Mouse (Mus musculus): ENCODE results near the gene Soat2. TPM values are rescaled to one million over a fixed set of nuclear protein-coding genes. Genes with fewer than 3 reads are reported as not detected.
A peak's percentile ranks its signal among the peaks of the same experiment; 100 is the strongest.
"Not testable (repeated sequence)": the region's sequence is repeated elsewhere in the genome, so short reads cannot be mapped to it uniquely, and the experiment has no call there.

Soat2 gene
- total RNA-seq, 2 experiments from 2014 or later: 0.15 to 0.97 TPM

- no peak for ATAC-seq (replicated peaks; ENCODE audit: poor library complexity, severe bottlenecking)
Observed at GRCm38 (mm10) chr15:102144726-102145125, 5.6 kb upstream of the Soat2 start.

GRCm38 (mm10) chr15:102145330-102145729 is 5.0 kb upstream of the Soat2 start:
- ATAC-seq (replicated peaks; ENCODE audit: poor library complexity, severe bottlenecking): no peak

DNA sequence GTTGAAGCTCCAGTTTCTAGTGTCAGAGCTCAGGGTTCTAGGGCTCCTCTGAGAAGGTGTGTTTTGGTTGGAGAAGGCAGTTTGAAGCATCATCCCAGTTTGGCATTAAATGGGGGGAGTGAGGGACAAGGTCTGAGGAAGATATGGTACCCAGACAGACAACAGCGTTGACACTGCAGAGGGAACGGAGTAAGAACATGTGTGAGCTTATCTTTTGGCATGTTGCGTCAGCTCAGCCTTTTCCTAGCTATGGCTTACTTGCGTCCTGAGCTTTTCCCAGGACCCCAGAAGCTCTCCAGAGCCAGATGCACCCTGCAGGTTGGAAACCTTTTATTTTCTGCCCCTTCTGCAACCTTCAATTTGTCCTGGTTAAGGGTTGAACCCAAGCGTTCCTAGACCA is 4.2 kb upstream of the Soat2 start:
- no peak for ATAC-seq (replicated peaks; ENCODE audit: poor library complexity, severe bottlenecking)

DNA sequence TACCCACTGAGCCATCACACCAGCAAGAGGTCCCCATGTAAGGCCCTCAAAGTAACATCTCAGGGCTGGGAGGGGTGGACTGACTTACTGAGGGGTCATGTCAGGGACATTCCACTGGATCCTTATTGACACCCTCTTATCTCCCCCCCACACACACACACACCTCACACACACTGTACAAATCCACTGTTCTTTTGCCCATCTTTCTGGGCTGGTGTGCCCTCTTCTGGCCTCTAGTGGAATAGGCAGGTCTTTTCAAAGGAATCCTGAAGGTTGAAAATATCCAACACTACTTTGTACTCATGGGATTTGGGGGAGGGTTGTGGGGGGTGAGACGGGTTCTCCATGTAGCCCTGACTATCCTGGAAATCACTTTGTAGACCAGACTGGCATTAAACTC is 3.4 kb upstream of the Soat2 start:
- no peak for ATAC-seq (replicated peaks; ENCODE audit: poor library complexity, severe bottlenecking)

GRCm38 (mm10) chr15:102147674-102148402 is 2.5 kb upstream of the Soat2 start:
- 0 out of 2 replicates have a peak, but pooled peaks have one; percentile 9 for ATAC-seq (replicated peaks; ENCODE audit: poor library complexity, severe bottlenecking)

DNA sequence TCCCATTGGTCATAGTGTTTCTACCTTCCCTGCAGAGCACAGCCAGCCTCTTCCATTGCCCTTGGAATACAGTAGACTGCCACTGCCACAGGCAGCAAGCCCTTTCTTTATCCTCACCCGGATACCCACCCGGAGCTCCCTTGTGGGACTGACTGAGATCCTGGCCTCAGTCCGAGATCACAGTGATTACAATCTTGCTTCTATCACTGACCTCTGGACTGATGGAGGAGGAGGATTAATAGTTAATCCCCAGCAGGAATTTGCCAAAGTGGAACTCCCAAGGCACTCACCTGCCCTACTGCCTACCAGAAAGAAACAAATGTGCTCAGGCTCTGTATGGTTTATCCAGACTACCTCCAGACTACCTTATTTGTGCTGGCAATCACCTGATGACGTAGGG is 765 bp upstream of the Soat2 start:
- ATAC-seq (replicated peaks; ENCODE audit: poor library complexity, severe bottlenecking): no peak

DNA sequence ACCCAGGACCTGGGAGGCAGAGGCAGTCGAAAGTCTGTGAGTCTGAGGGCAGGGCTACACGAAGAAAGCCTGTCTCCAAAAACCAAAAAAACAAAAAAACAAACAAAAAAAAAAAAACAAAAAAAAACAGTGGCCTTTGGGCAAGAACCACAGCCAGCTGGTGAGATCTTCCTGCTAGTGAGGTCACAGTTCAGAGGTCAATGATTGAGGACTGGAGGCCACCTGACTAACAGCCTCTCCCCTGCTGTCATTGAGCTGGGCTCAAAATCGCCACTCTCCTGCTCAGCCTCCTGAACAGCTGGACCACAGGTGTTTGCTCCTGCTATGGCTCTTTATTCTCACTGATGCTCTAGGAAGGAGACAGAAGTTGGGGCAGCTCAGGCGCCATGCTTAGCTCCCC is 2.3 kb downstream of the Soat2 start:
- ATAC-seq (replicated peaks; ENCODE audit: poor library complexity, severe bottlenecking): no peak

DNA sequence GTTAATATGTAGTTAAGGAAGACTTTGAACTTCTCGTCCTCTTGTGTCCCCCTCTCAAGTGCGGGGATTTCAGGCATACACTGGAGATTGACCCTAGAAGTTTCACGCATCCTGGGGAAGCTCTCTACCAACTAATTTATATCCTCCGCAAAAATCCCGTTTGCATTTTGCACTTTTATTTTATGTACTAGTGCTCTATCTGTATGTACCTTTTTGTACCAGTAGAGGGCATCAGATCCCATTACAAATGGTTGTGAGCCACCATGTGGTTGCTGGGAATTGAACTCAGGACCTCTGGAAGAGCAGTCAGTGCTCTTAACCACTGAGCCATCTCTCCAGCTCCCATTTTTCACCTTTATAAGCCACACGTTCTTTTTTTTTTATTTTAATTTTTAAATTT is 4.7 kb downstream of the Soat2 start:
- ATAC-seq (replicated peaks; ENCODE audit: poor library complexity, severe bottlenecking): not testable (repeated sequence)

DNA sequence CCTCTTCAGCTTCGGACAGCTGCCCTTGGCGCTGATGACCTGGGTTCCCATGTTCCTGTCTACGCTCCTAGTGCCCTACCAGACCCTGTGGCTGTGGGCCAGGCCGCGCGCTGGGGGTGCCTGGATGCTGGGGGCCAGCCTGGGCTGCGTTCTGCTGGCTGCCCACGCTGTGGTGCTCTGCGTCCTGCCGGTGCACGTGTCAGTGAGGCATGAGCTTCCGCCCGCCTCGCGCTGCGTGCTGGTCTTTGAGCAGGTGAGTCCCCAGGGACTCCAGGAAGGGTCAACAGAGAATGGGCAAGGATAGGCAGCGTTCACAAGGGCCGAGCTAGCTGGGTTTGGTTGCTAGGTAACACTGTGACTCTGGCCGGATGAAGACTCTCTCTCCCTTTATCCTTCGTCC is 6.5 kb downstream of the Soat2 start:
- no peak for ATAC-seq (replicated peaks; ENCODE audit: poor library complexity, severe bottlenecking)

- ATAC-seq (replicated peaks; ENCODE audit: poor library complexity, severe bottlenecking): peak; percentile 26
Observed at GRCm38 (mm10) chr15:102160415-102161060, 10.2 kb downstream of the Soat2 start.

- ATAC-seq (replicated peaks; ENCODE audit: poor library complexity, severe bottlenecking): no peak
Observed at GRCm38 (mm10) chr15:102163900-102164693, 13.8 kb downstream of the Soat2 start.

- peak; percentile 83 for ATAC-seq (replicated peaks; ENCODE audit: poor library complexity, severe bottlenecking)
Observed at GRCm38 (mm10) chr15:102165468-102166100, 15.3 kb downstream of the Soat2 start.

DNA sequence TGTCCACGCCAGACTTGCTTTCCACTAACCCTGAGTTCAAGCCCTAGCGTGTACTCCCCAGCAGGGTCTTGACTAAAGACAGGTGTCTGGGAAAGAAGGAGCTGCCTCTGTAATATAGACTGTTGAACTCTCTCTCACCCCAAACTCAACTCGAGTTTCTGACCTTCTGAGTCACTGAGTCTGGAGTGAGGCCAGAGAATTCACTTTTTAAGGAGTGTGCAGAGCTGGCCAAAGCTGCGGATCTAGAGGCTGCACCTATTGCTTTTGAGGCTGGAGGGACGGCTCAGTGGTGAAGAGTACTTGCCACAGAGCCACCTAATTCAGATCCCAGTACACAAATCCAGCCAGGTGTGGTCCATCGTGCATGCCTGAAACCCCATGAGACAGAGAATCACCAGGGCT is 17.3 kb downstream of the Soat2 start:
- no peak for ATAC-seq (replicated peaks; ENCODE audit: poor library complexity, severe bottlenecking)

DNA sequence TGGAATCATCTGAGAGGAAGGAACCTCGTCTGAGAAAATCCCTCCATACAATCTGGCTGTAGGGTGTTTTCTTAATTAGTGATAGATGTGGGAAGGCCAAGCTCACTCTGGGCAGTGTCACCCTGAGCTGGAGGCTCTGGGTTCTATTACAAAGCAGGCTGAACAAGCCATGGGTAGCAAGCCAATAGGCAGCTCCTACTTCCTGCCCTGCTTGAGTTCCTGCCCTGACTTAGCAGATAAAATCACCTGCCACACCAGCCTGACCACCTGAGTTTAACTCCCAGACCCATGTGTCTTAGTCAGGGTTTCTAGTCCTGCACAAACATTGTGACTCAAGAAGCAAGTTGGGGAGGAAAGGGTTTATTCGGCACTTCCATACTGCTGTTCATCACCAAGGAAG is 18.7 kb downstream of the Soat2 start:
- ATAC-seq (replicated peaks; ENCODE audit: poor library complexity, severe bottlenecking): no peak

DNA sequence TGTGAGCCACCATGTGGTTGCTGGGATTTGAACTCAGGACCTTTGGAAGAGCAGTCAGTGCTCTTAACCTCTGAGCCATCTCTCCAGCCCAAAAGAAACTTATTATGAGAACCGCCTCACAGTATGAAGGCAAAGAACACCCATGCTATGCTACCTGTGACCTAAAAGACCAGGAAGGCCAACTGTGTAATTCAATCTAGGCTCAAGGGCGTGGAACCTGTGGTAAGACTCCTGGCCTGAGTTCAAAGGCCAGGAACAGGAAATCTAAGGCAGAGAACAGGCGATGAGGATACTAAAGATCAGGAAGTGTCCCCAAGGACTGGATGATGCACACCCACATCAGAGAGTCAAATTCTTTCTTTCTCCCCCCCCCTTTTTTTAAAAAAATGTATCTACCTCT is 23.3 kb downstream of the Soat2 start:
- no peak for ATAC-seq (replicated peaks; ENCODE audit: poor library complexity, severe bottlenecking)

DNA sequence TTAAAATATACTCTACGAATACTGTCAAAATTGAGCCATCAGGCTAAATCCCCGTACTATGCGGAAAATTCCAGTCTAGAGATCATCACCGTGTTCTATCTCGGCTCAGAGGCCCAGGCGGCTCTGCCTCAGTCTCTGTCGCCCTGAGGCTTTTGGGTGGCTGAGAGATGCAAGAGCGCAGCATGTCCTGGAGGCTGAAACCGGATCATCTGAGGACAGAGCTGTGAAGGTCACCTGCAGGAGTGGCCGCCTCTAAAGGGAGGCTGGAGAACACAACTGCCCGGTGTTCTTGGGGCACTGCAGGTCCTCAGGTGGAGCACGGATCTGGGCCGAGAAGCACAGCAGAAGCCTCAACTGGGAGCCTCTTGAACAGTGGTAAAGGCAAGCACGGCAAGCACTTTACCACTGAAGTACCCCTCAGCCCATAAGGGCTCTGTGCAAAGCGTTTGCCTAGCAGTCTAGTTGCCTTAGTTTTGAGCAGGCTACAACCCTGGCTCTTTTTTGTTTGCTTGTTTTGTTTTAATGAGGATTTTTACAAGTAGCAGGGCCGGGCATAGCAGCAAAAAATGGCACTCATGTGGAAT is 25.5 kb downstream of the Soat2 start:
- no peak for ATAC-seq (replicated peaks; ENCODE audit: poor library complexity, severe bottlenecking)

- no peak for ATAC-seq (replicated peaks; ENCODE audit: poor library complexity, severe bottlenecking)
Observed at GRCm38 (mm10) chr15:102176571-102177316, 26.4 kb downstream of the Soat2 start.

- no peak for ATAC-seq (replicated peaks; ENCODE audit: poor library complexity, severe bottlenecking)
Observed at GRCm38 (mm10) chr15:102177417-102177816, 27.1 kb downstream of the Soat2 start.

DNA sequence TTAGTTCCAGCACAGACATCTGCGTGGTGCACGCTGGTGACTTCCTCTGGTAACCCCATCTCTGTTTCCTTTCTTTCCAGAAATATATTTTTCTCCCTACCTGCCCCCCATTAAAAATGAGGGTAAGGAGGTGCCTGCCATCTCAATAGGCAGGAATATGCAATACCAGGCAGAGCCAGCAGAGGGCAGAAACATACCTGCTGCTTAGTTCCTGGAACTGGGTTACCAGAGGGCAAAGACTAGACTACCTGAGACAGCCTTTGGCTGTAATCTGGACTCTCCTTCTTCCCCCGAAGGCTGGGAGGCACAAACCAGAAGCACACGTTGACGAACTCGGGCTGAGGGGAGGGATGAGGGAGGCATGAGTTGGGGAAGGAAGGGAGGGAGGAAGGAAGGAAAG is 28.0 kb downstream of the Soat2 start:
- ATAC-seq (replicated peaks; ENCODE audit: poor library complexity, severe bottlenecking): peak; percentile 78

DNA sequence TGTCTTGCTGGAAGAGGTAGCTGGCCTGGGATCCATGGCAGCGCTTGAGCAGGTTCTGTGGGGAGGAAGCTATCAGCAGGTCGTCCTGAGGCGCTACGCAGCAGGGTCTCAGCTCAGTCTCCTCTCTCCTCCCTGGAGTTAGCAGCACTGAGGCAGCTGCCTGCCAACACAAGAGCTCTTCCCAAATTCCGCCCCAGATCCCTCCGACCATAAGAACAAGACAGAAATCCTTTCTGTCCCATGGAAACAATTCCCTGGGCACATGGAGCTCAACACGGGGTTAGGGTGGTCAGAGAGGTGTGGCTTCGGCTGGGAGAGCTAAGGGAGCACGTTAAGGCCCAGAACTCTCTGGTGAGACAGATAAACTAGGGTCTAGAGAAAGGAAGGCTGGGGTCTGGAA is 28.8 kb downstream of the Soat2 start:
- ATAC-seq (replicated peaks; ENCODE audit: poor library complexity, severe bottlenecking): no peak

Data from granulocyte monocyte progenitor cell, adult 5-6 weeks (primary cell).